Mouse (Mus musculus) MEL (cell line): ENCODE measurements at regions not wholly inside any gene's neighbourhood (a gene's known extent, or its start where the extent isn't known, plus 50 kb on each side); places are given as distances from the start of the nearest gene placed in this dataset.

Source experiments
- DNase-seq: peaks from one replicate; pipeline ENCODE4 v3.0.0; 2011; ENCODE audit warnings: low read depth, low spot score
- H3K27ac ChIP-seq: 2 replicates; pipeline ENCODE4 v1.5.1; 2012; ENCODE audit warnings: low read depth, mild to moderate bottlenecking, control low read depth, low read length, moderate library complexity; ENCODE audit not compliant: control insufficient read depth
- H3K27me3 ChIP-seq, 2 experiments: fragments of 150-350 bp in 1 of 2; sonication (generic) in 1 of 2; 2 replicates each; pipeline ENCODE4 v1.6.1; 2012; ENCODE audit warnings: low read length in 2 of 2, mild to moderate bottlenecking in 2 of 2, improper control_type of control experiment in 1 of 2, moderate library complexity in 1 of 2; ENCODE audit not compliant: insufficient read depth in 2 of 2, control insufficient read depth in 1 of 2
- H3K36me3 ChIP-seq, 2 experiments: 2 replicates each; pipeline ENCODE4 v1.6.1; 2012 to 2014; ENCODE audit warnings: low read length in 2 of 2, improper control_type of control experiment in 1 of 2, inconsistent platforms in 1 of 2, mild to moderate bottlenecking in 1 of 2; ENCODE audit not compliant: insufficient read depth in 2 of 2, control insufficient read depth in 1 of 2
- H3K4me1 ChIP-seq, 2 experiments: fragments of 150-350 bp in 1 of 2; sonication (generic) in 1 of 2; 2 replicates each; pipeline ENCODE4 v1.6.1; 2012; ENCODE audit warnings: low read length in 2 of 2, improper control_type of control experiment in 1 of 2, mild to moderate bottlenecking in 1 of 2; ENCODE audit not compliant: insufficient read depth in 2 of 2, control insufficient read depth in 1 of 2
- H3K4me3 ChIP-seq, 2 experiments: fragments of 150-350 bp in 1 of 2; sonication (generic) in 1 of 2; 2 replicates each; pipeline ENCODE4 v1.5.1; 2012; ENCODE audit warnings: low read depth in 2 of 2, low read length in 2 of 2, mild to moderate bottlenecking in 2 of 2, moderate library complexity in 2 of 2, control low read depth in 1 of 2, improper control_type of control experiment in 1 of 2; ENCODE audit not compliant: control insufficient read depth in 1 of 2, insufficient read depth in 1 of 2
- H3K79me2 ChIP-seq: 2 replicates; pipeline ENCODE4 v1.6.1; 2012; ENCODE audit warnings: mild to moderate bottlenecking, low read length, moderate library complexity; ENCODE audit not compliant: control insufficient read depth, poor library complexity, insufficient read depth
- H3K9ac ChIP-seq: 2 replicates; pipeline ENCODE4 v1.6.1; 2012; ENCODE audit warnings: low read depth, mild to moderate bottlenecking, control low read depth, low read length, moderate library complexity; ENCODE audit not compliant: control insufficient read depth, poor library complexity, severe bottlenecking
- H3K9me3 ChIP-seq: fragments of 150-350 bp; sonication (generic); replicated peaks from 2 replicates; pipeline ENCODE4 v1.6.1; 2012; ENCODE audit warnings: mild to moderate bottlenecking, low read length, improper control_type of control experiment, moderate library complexity; ENCODE audit not compliant: insufficient read depth
- CHD1 ChIP-seq: IDR thresholded peaks from 2 replicates; pipeline ENCODE4 v1.6.1; 2012; ENCODE audit warnings: low read depth, mild to moderate bottlenecking, inconsistent platforms, low read length, improper control_type of control experiment
- E2F4 ChIP-seq: IDR thresholded peaks from 2 replicates; pipeline ENCODE4 v1.6.1; 2011; ENCODE audit warnings: low read depth, low read length, improper control_type of control experiment, borderline replicate concordance
- GABPA ChIP-seq: IDR thresholded peaks from 2 replicates; pipeline ENCODE4 v1.6.1; 2012; ENCODE audit warnings: low read depth, mild to moderate bottlenecking, inconsistent platforms, low read length, improper control_type of control experiment, moderate library complexity
- HCFC1 ChIP-seq: IDR thresholded peaks from 2 replicates; pipeline ENCODE4 v1.6.1; 2012; ENCODE audit warnings: low read depth, mild to moderate bottlenecking, inconsistent platforms, low read length, improper control_type of control experiment, moderate library complexity
- KAT2A ChIP-seq: conservative IDR thresholded peaks from 2 replicates; pipeline ENCODE4 v1.6.1; 2012; ENCODE audit warnings: low read depth, low read length, improper control_type of control experiment, inconsistent platforms
- MAFK ChIP-seq: IDR thresholded peaks from 2 replicates; pipeline ENCODE4 v1.6.1; 2011; ENCODE audit warnings: low read depth, mild to moderate bottlenecking, low read length, improper control_type of control experiment, borderline replicate concordance
- MAX ChIP-seq: IDR thresholded peaks from 2 replicates; pipeline ENCODE4 v1.6.1; 2011; ENCODE audit warnings: low read length, improper control_type of control experiment
- MAZ ChIP-seq: IDR thresholded peaks from 2 replicates; pipeline ENCODE4 v1.6.1; 2012; ENCODE audit warnings: low read depth, mild to moderate bottlenecking, inconsistent platforms, low read length, improper control_type of control experiment
- NELFE ChIP-seq: IDR thresholded peaks from 2 replicates; pipeline ENCODE4 v1.6.1; 2011; ENCODE audit warnings: low read depth, low read length, improper control_type of control experiment
- POLR2AphosphoS2 ChIP-seq: IDR thresholded peaks from 2 replicates; pipeline ENCODE4 v1.6.1; 2011; ENCODE audit warnings: low read length, improper control_type of control experiment
- POLR2AphosphoS5 ChIP-seq: IDR thresholded peaks from 2 replicates; pipeline ENCODE4 v1.6.1; 2012; ENCODE audit warnings: low read depth, borderline replicate concordance, mild to moderate bottlenecking, inconsistent platforms, low read length, moderate library complexity, mixed read lengths
- SMC3 ChIP-seq: IDR thresholded peaks from 2 replicates; pipeline ENCODE4 v1.6.1; 2011; ENCODE audit warnings: low read depth, low read length, improper control_type of control experiment
- TAL1 ChIP-seq: IDR thresholded peaks from 2 replicates; pipeline ENCODE4 v1.6.1; 2012; ENCODE audit warnings: mild to moderate bottlenecking, inconsistent platforms, low read length, moderate library complexity, mixed read lengths
- TBP ChIP-seq: IDR thresholded peaks from 2 replicates; pipeline ENCODE4 v1.8.0; 2011; ENCODE audit warnings: low read depth, low read length, improper control_type of control experiment
- UBTF ChIP-seq: IDR thresholded peaks from 2 replicates; pipeline ENCODE4 v1.6.1; 2012; ENCODE audit warnings: low read depth, mild to moderate bottlenecking, inconsistent platforms, low read length, improper control_type of control experiment, moderate library complexity, borderline replicate concordance; ENCODE audit not compliant: insufficient read depth
- ZKSCAN1 ChIP-seq: IDR thresholded peaks from 2 replicates; pipeline ENCODE4 v1.6.1; 2012; ENCODE audit warnings: low read depth, mild to moderate bottlenecking, inconsistent platforms, low read length, improper control_type of control experiment, moderate library complexity

DNA sequence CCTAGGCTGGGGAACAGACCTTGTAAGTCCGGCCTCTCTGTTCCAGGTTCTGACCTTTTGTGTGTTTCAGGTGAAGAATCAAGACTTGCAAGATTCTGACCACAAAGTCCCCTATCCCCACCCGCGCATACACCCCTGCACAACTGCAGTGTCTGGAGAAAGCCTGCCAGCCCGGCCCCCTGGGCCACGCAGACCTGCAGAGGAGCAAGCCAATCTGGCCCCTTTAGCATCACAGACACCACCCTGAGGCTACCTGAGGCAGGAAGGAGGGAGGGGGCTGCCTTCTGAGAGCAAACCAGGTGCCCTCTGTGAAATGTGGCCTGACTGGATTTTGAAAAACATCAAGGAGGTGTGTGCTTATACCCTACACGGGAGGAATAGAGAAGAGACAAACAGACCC, 213.8 kb upstream of the Spdye4c start:
- H3K9ac ChIP-seq = no peak overlapping the region
- H3K9me3 ChIP-seq = no peaks in the 10 kb centered on the region
- peaks cover 2% of the 10 kb centered on the region; the same call in 1 of the 2 replicates for H3K79me2 ChIP-seq
- DNase-seq = no peak
- TF ChIP-seq POLR2AphosphoS2 (no peak), TAL1 (no peak), CHD1 (no peak), MAFK (no peak), E2F4 (no peak)
- peaks cover 8 to 27% of the 10 kb centered on the region in 2 experiments for H3K4me1 ChIP-seq
- H3K4me3 ChIP-seq = no peak overlapping the region
- H3K36me3 ChIP-seq = peaks cover 0 to 14% of the 10 kb centered on the region in 2 experiments; a peak in 2 of 4 replicates
- H3K27ac ChIP-seq = no peak overlapping the region
- no peaks in the 10 kb centered on the region for H3K27me3 ChIP-seq

- H3K9ac ChIP-seq = no peak overlapping the region
- H3K27ac ChIP-seq = no peak overlapping the region
- no peaks in the 10 kb centered on the region for H3K27me3 ChIP-seq
- no peaks in the 10 kb centered on the region for H3K9me3 ChIP-seq
- no peak for DNase-seq
- peaks cover 0 to 17% of the 10 kb centered on the region in 2 experiments; a peak in 2 of 4 replicates for H3K36me3 ChIP-seq
- H3K4me3 ChIP-seq = no peak overlapping the region
- TF ChIP-seq E2F4 = no peak
- no peak for TF ChIP-seq MAX
- TF ChIP-seq MAZ = no peak
- no peak for TF ChIP-seq HCFC1
- no peak for TF ChIP-seq NELFE
- no peak for TF ChIP-seq POLR2AphosphoS5
- TF ChIP-seq, all 39 proteins: peak for 0
- Histone ChIP-seq H3K79me2 (peaks cover 2% of the 10 kb centered on the region; the same call in 1 of the 2 replicates), H3K4me1 (peaks cover 8 to 30% of the 10 kb centered on the region in 2 experiments)
Measured at GRCm38 (mm10) chr2:128377680-128378079, 213.3 kb upstream of the Spdye4c start.

- DNase-seq = peak; percentile 33
- peak overlapping the region; percentile 10; the same call in 1 of the 2 replicates for H3K27ac ChIP-seq
- H3K27me3 ChIP-seq = no peaks in the 10 kb centered on the region
- peak overlapping the region; percentile 51 to 81 for H3K4me3 ChIP-seq
- H3K79me2 ChIP-seq = peaks cover 2% of the 10 kb centered on the region; the same call in 1 of the 2 replicates
- peak overlapping the region; percentile 60 for H3K9ac ChIP-seq
- no peak for TF ChIP-seq MAX
- no peak for TF ChIP-seq E2F4
- no peak for TF ChIP-seq UBTF
- no peak for TF ChIP-seq KAT2A
- no peak for TF ChIP-seq SMC3
- no peak for TF ChIP-seq GABPA
- TF ChIP-seq CHD1 = no peak
- no peak for TF ChIP-seq ZKSCAN1
- no peak for TF ChIP-seq TBP
- H3K9me3 ChIP-seq = no peaks in the 10 kb centered on the region
- H3K4me1 ChIP-seq = peaks cover 8 to 31% of the 10 kb centered on the region in 2 experiments
- H3K36me3 ChIP-seq = peaks cover 0 to 17% of the 10 kb centered on the region in 2 experiments; a peak in 2 of 4 replicates
Measured at GRCm38 (mm10) chr2:128378456-128378855, 212.6 kb upstream of the Spdye4c start.
